Mouse (Mus musculus) liver, adult 2 months (tissue): Measurements from ENCODE around the gene Tulp3.
"Not testable (repeated sequence)": the region's sequence is repeated elsewhere in the genome, so short reads cannot be mapped to it uniquely, and the experiment has no call there.

ENCODE experiments used
- CTCF ChIP-seq: fragments of 200-500 bp; IDR thresholded peaks from 2 replicates; pipeline ENCODE4 v1.5.1; 2011; ENCODE audit warnings: low read depth, low read length, control low read depth
- POLR2A ChIP-seq: fragments of 200-500 bp; IDR thresholded peaks from 2 replicates; pipeline ENCODE4 v1.6.1; 2011; ENCODE audit warnings: low read length, control low read depth; ENCODE audit not compliant: insufficient read depth; ENCODE audit errors: extremely low read depth

DNA sequence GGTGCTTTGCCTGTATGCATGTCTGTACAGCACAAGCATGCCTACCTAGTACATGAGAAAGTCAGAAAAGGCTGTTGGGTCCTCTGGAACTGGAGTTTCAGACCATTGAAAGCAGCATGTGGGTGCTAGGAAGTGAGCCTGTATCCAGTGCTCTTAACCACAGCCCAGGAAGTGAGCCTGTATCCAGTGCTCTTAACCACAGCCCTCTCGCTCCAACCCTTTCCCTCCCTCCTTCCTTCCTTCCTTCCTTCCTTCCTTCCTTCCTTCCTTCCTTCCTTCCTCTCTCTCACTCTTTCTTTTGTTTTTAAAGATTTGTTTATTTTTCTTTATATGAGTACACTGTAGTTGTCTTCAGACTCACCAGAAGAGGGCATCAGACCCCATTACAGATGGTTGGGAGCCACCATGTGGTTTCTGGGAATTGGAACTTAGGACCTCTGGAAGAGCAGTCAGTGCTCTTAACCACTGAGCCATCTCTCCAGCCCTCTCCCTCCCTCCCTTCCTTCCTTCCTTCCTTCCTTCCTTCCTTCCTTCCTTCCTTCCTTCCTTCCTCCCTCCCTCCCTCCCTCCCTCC is 25.0 kb upstream of the Tulp3 start:
- not testable (repeated sequence) for TF ChIP-seq POLR2A, CTCF
